Mouse (Mus musculus) forebrain, embryonic 13.5 days (tissue): ENCODE measurements around the gene Zdhhc8. TPM values are rescaled to one million over a fixed set of nuclear protein-coding genes. Genes with fewer than 3 reads are reported as not detected.
"Not testable (repeated sequence)": the region's sequence is repeated elsewhere in the genome, so short reads cannot be mapped to it uniquely, and the experiment has no call there.

Experiments used
- ATAC-seq: fragments of 200-750 bp; cut with Nextera tagmentation; 2 replicates; pipeline ENCODE4 v1.8.0; 2017
- H3K27ac ChIP-seq: fragments of 300-500 bp; sonication (generic); 2 replicates; pipeline ENCODE4 v1.5.1; 2015; ENCODE audit warnings: inconsistent platforms, mild to moderate bottlenecking, moderate library complexity
- H3K27me3 ChIP-seq: fragments of 300-500 bp; sonication (generic); 2 replicates; pipeline ENCODE4 v1.6.1; 2015; ENCODE audit warnings: mild to moderate bottlenecking, inconsistent platforms
- H3K36me3 ChIP-seq: fragments of 300-500 bp; sonication (generic); 2 replicates; pipeline ENCODE4 v1.6.1; 2015; ENCODE audit warnings: mild to moderate bottlenecking, inconsistent platforms; ENCODE audit not compliant: poor library complexity, severe bottlenecking
- H3K4me1 ChIP-seq: fragments of 300-500 bp; sonication (generic); 2 replicates; pipeline ENCODE4 v1.6.1; 2015; ENCODE audit warnings: inconsistent platforms
- H3K4me2 ChIP-seq: fragments of 300-500 bp; sonication (generic); 2 replicates; pipeline ENCODE4 v1.6.1; 2015; ENCODE audit warnings: inconsistent platforms, mild to moderate bottlenecking, moderate library complexity
- H3K4me3 ChIP-seq: fragments of 300-500 bp; sonication (generic); 2 replicates; pipeline ENCODE4 v1.5.1; 2015; ENCODE audit warnings: mild to moderate bottlenecking, inconsistent platforms
- H3K9ac ChIP-seq: fragments of 300-500 bp; sonication (generic); 2 replicates; pipeline ENCODE4 v1.6.1; 2015; ENCODE audit warnings: mild to moderate bottlenecking, inconsistent platforms
- H3K9me3 ChIP-seq: fragments of 300-500 bp; sonication (generic); replicated peaks from 2 replicates; pipeline ENCODE4 v1.6.1; 2016; ENCODE audit warnings: inconsistent platforms
- WGBS: fragments of 180-500 bp; shearing (Covaris S2); methylation state at CpG from one replicate; pipeline ENCODE4 v1.1.7; 2015; 5-methylcytosine and 5-hydroxymethylcytosine counted together
- polyA plus RNA-seq: library from polyadenylated mRNA; unstranded; fragments of >200 nt; fragmentation: Nextera tagmentation; extraction: Ambion mirVana; gene quantifications from 2 replicates; pipeline ENCODE4 v1.2.1, GENCODE M21; 2015

The Zdhhc8 gene
- polyA plus RNA-seq, 1 experiment from 2014 or later: 7.7 TPM

GRCm38 (mm10) chr16:18203430-18204091 is 31.4 kb downstream of the Zdhhc8 start:
- H3K4me3 ChIP-seq: no peak overlapping the region
- 66% methylated on average over 7 of the region's 7 CpGs for WGBS
- no peaks in the 10 kb centered on the region for H3K9me3 ChIP-seq
- no peak for ATAC-seq
- H3K36me3 ChIP-seq: no peaks in the 10 kb centered on the region
- no peak overlapping the region for H3K4me2 ChIP-seq
- H3K9ac ChIP-seq: peak overlapping the region; percentile 32; the same call in 1 of the 2 replicates
- no peaks in the 10 kb centered on the region for H3K27me3 ChIP-seq
- peaks cover 16% of the 10 kb centered on the region for H3K4me1 ChIP-seq
- H3K27ac ChIP-seq: no peak overlapping the region

- H3K27ac ChIP-seq: no peak overlapping the region
- peaks cover 24% of the 10 kb centered on the region for H3K4me1 ChIP-seq
- H3K36me3 ChIP-seq: no peaks in the 10 kb centered on the region
- H3K9me3 ChIP-seq: no peaks in the 10 kb centered on the region
- 94% methylated on average over 1 of the region's 1 CpGs for WGBS
- no peak for ATAC-seq
- no peaks in the 10 kb centered on the region for H3K27me3 ChIP-seq
- no peak overlapping the region for H3K4me3 ChIP-seq
- no peak overlapping the region for H3K4me2 ChIP-seq
- H3K9ac ChIP-seq: no peak overlapping the region
Observed at GRCm38 (mm10) chr16:18202061-18202460, 32.9 kb downstream of the Zdhhc8 start.

GRCm38 (mm10) chr16:18201620-18202019 is 33.3 kb downstream of the Zdhhc8 start:
- no peak for ATAC-seq
- no peaks in the 10 kb centered on the region for H3K36me3 ChIP-seq
- no peak overlapping the region for H3K9ac ChIP-seq
- peaks cover 26% of the 10 kb centered on the region for H3K4me1 ChIP-seq
- H3K4me3 ChIP-seq: no peak overlapping the region
- no peaks in the 10 kb centered on the region for H3K9me3 ChIP-seq
- H3K27me3 ChIP-seq: no peaks in the 10 kb centered on the region
- no peak overlapping the region for H3K4me2 ChIP-seq
- no peak overlapping the region for H3K27ac ChIP-seq
- WGBS: 36% methylated on average over 1 of the region's 1 CpGs

GRCm38 (mm10) chr16:18200062-18200461 is 34.9 kb downstream of the Zdhhc8 start:
- H3K9me3 ChIP-seq: no peaks in the 10 kb centered on the region
- no peak overlapping the region for H3K4me2 ChIP-seq
- H3K9ac ChIP-seq: no peak overlapping the region
- H3K27me3 ChIP-seq: no peaks in the 10 kb centered on the region
- H3K36me3 ChIP-seq: no peaks in the 10 kb centered on the region
- H3K27ac ChIP-seq: no peak overlapping the region
- no peak overlapping the region for H3K4me3 ChIP-seq
- H3K4me1 ChIP-seq: peaks cover 38% of the 10 kb centered on the region
- 86% methylated on average over 2 of the region's 2 CpGs for WGBS
- ATAC-seq: no peak

GRCm38 (mm10) chr16:18198365-18199098 is 36.4 kb downstream of the Zdhhc8 start:
- WGBS: 57% methylated on average over 10 of the region's 10 CpGs
- ATAC-seq: peak; percentile 28; the same call in 1 of the 2 replicates

GRCm38 (mm10) chr16:18197881-18198280 is 37.1 kb downstream of the Zdhhc8 start:
- H3K4me1 ChIP-seq: peaks cover 49% of the 10 kb centered on the region
- WGBS: 88% methylated on average over 6 of the region's 6 CpGs
- H3K9ac ChIP-seq: no peak overlapping the region
- no peak for ATAC-seq
- H3K4me2 ChIP-seq: no peak overlapping the region
- H3K4me3 ChIP-seq: no peak overlapping the region
- H3K27ac ChIP-seq: peak overlapping the region; percentile 54
- H3K27me3 ChIP-seq: no peaks in the 10 kb centered on the region
- H3K9me3 ChIP-seq: no peaks in the 10 kb centered on the region
- H3K36me3 ChIP-seq: no peaks in the 10 kb centered on the region

More at GRCm38 (mm10) chr16:18198365-18199098, 36.4 kb downstream of the Zdhhc8 start:
- H3K9me3 ChIP-seq: no peaks in the 10 kb centered on the region
- H3K27me3 ChIP-seq: no peaks in the 10 kb centered on the region
- H3K36me3 ChIP-seq: no peaks in the 10 kb centered on the region
- H3K4me3 ChIP-seq: no peak overlapping the region
- H3K9ac ChIP-seq: no peak overlapping the region; the same call in 1 of the 2 replicates
- peak overlapping the region; percentile 54 for H3K27ac ChIP-seq
- no peak overlapping the region for H3K4me2 ChIP-seq
- peaks cover 49% of the 10 kb centered on the region for H3K4me1 ChIP-seq

- ATAC-seq: not testable (repeated sequence)
- H3K4me1 ChIP-seq: peaks cover 49% of the 10 kb centered on the region
- 42% methylated on average over 3 of the region's 3 CpGs for WGBS
Observed at GRCm38 (mm10) chr16:18195561-18195960, 39.4 kb downstream of the Zdhhc8 start.

GRCm38 (mm10) chr16:18195068-18195467 is 39.9 kb downstream of the Zdhhc8 start:
- Histone ChIP-seq H3K27ac (peak overlapping the region; percentile 65; the same call in 1 of the 2 replicates), H3K9ac (0 out of 2 replicates have a peak overlapping the region, but pooled peaks have one; percentile 8)

More at GRCm38 (mm10) chr16:18195561-18195960, 39.4 kb downstream of the Zdhhc8 start:
- H3K4me2 ChIP-seq, H3K4me3 ChIP-seq, H3K27me3 ChIP-seq, H3K36me3 ChIP-seq, H3K9ac ChIP-seq, H3K27ac ChIP-seq, H3K9me3 ChIP-seq: not testable (repeated sequence)

GRCm38 (mm10) chr16:18194208-18194985 is 40.5 kb downstream of the Zdhhc8 start:
- H3K9ac ChIP-seq: peak overlapping the region; percentile 8; the same call in 1 of the 2 replicates
- H3K4me2 ChIP-seq: no peak overlapping the region
- 0 out of 2 replicates have a peak, but pooled peaks cover 4% of the 10 kb centered on the region for H3K27me3 ChIP-seq
- H3K36me3 ChIP-seq: no peaks in the 10 kb centered on the region
- H3K4me3 ChIP-seq: no peak overlapping the region
- 76% methylated on average over 15 of the region's 15 CpGs for WGBS
- ATAC-seq: peak; percentile 20
- H3K4me1 ChIP-seq: peaks cover 44% of the 10 kb centered on the region
- H3K9me3 ChIP-seq: no peaks in the 10 kb centered on the region
- peak overlapping the region; percentile 65 for H3K27ac ChIP-seq

More at GRCm38 (mm10) chr16:18195068-18195467, 39.9 kb downstream of the Zdhhc8 start:
- Histone ChIP-seq H3K27me3 (0 out of 2 replicates have a peak, but pooled peaks cover 4% of the 10 kb centered on the region), H3K36me3 (no peaks in the 10 kb centered on the region), H3K4me2 (no peak overlapping the region), H3K4me1 (peaks cover 49% of the 10 kb centered on the region), H3K9me3 (no peaks in the 10 kb centered on the region), H3K4me3 (no peak overlapping the region)
- ATAC-seq: peak; percentile 61
- WGBS: 44% methylated on average over 5 of the region's 5 CpGs

- no peak overlapping the region for H3K27ac ChIP-seq
- peaks cover 19% of the 10 kb centered on the region for H3K4me1 ChIP-seq
- H3K9ac ChIP-seq: no peak overlapping the region
- no peak overlapping the region for H3K4me2 ChIP-seq
- WGBS: 72% methylated on average over 2 of the region's 2 CpGs
- H3K4me3 ChIP-seq: no peak overlapping the region
- no peaks in the 10 kb centered on the region for H3K9me3 ChIP-seq
- ATAC-seq: no peak
- no peaks in the 10 kb centered on the region for H3K36me3 ChIP-seq
- 0 out of 2 replicates have a peak, but pooled peaks cover 4% of the 10 kb centered on the region for H3K27me3 ChIP-seq
Observed at GRCm38 (mm10) chr16:18191006-18191405, 43.9 kb downstream of the Zdhhc8 start.

- Histone ChIP-seq H3K36me3 (no peaks in the 10 kb centered on the region), H3K27ac (no peak overlapping the region), H3K9me3 (no peaks in the 10 kb centered on the region), H3K4me2 (no peak overlapping the region), H3K27me3 (0 out of 2 replicates have a peak, but pooled peaks cover 4% of the 10 kb centered on the region), H3K4me1 (no peaks in the 10 kb centered on the region), H3K9ac (no peak overlapping the region), H3K4me3 (no peak overlapping the region)
- 94% methylated on average over 3 of the region's 3 CpGs for WGBS
- no peak for ATAC-seq
Observed at GRCm38 (mm10) chr16:18187221-18187620, 47.7 kb downstream of the Zdhhc8 start.
